Mouse (Mus musculus): ENCODE data around the gene Mgat5.

DNA sequence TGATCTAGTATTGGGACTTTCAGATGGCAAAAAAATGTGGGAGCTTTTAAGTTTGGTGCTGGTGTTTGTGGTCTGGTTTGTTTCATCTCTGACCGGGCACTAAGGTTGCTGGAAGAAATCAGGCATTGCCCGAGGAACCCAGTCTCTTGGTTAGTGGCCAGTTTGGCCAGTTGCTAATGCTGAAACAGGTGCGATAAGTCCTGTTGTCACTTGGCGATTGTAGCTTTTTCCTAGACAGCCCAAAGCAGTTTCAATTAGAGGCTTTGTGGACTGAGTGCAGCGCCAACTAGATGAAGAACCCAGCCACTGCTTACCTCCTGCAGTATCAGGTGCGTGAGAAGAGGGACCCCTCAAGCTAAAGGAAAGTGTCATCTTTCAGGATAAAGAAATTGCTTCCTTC, 248.6 kb downstream of the Mgat5 start:
- TF ChIP-seq POLR2A (IDR thresholded peaks at IDR 0.05; ENCODE audit: borderline replicate concordance, insufficient read depth, low read length) (no peak), CTCF (IDR thresholded peaks at IDR 0.05; ENCODE audit: borderline replicate concordance, insufficient read depth, low read depth, low read length) (no peak)
